Mouse (Mus musculus) gastrocnemius, adult 18-20 months (tissue): ENCODE results near the gene Cib2. TPM values are rescaled to one million over a fixed set of nuclear protein-coding genes. Genes with fewer than 3 reads are reported as not detected.

Experiments
- DNase-seq: peaks from one replicate; pipeline ENCODE4 v3.0.0; 2021; ENCODE audit warnings: low spot score
- total RNA-seq, 2 experiments: library from RNA; stranded (reverse); gene quantifications; 2 replicates each; pipeline ENCODE4 v1.2.3; 2021

Cib2 gene
- total RNA-seq, 2 experiments from 2014 or later = 111 to 121 TPM

- peak; percentile 51 for DNase-seq
These were observed 12.5 kb downstream of the Cib2 start for GRCm38 (mm10) chr9:54547536-54547935.

GRCm38 (mm10) chr9:54544954-54545315 is 15.1 kb downstream of the Cib2 start:
- no peak for DNase-seq

GRCm38 (mm10) chr9:54544212-54544953 is 15.6 kb downstream of the Cib2 start:
- DNase-seq = no peak

- DNase-seq = no peak
These were observed 19.2 kb downstream of the Cib2 start for GRCm38 (mm10) chr9:54540801-54541200.

GRCm38 (mm10) chr9:54538684-54539083 is 21.3 kb downstream of the Cib2 start, which contains the start of gene Sh2d7:
Gene Sh2d7, plus strand, starts transcription at chr9:54538984.
- no peak for DNase-seq

GRCm38 (mm10) chr9:54538244-54538643 is 21.8 kb downstream of the Cib2 start:
- DNase-seq = no peak

GRCm38 (mm10) chr9:54537480-54537879 is 22.5 kb downstream of the Cib2 start:
- DNase-seq = no peak

- no peak for DNase-seq
These were observed 23.0 kb downstream of the Cib2 start for GRCm38 (mm10) chr9:54537030-54537429.

GRCm38 (mm10) chr9:54536236-54536635 is 23.8 kb downstream of the Cib2 start:
- no peak for DNase-seq

GRCm38 (mm10) chr9:54533975-54534374 is 26.0 kb downstream of the Cib2 start:
- no peak for DNase-seq

GRCm38 (mm10) chr9:54532926-54533325 is 27.1 kb downstream of the Cib2 start:
- no peak for DNase-seq

- no peak for DNase-seq
These were observed 28.6 kb downstream of the Cib2 start for GRCm38 (mm10) chr9:54531421-54531820.

- no peak for DNase-seq
These were observed 29.2 kb downstream of the Cib2 start for GRCm38 (mm10) chr9:54530836-54531235.

- no peak for DNase-seq
These were observed 30.1 kb downstream of the Cib2 start for GRCm38 (mm10) chr9:54529950-54530349.

GRCm38 (mm10) chr9:54527694-54528093 is 32.3 kb downstream of the Cib2 start:
- DNase-seq = no peak

GRCm38 (mm10) chr9:54520286-54520685 is 39.7 kb downstream of the Cib2 start:
- DNase-seq = no peak

GRCm38 (mm10) chr9:54518921-54519320 is 41.1 kb downstream of the Cib2 start:
- no peak for DNase-seq

GRCm38 (mm10) chr9:54515991-54516390 is 44.0 kb downstream of the Cib2 start:
- DNase-seq = no peak

- DNase-seq = no peak
These were observed 57.1 kb downstream of the Cib2 start for GRCm38 (mm10) chr9:54502873-54503272.

GRCm38 (mm10) chr9:54502111-54502495 is 57.9 kb downstream of the Cib2 start:
- DNase-seq = no peak

GRCm38 (mm10) chr9:54501453-54502110 is 58.4 kb downstream of the Cib2 start, which contains the start of gene Dmxl2:
Gene Dmxl2, minus strand, starts transcription at chr9:54501626.
- peak; percentile 86 for DNase-seq

GRCm38 (mm10) chr9:54500832-54501452 is 59.1 kb downstream of the Cib2 start:
- DNase-seq = peak; percentile 19

GRCm38 (mm10) chr9:54499791-54500190 is 60.2 kb downstream of the Cib2 start:
- DNase-seq = no peak
